In the genomic region with DNA sequence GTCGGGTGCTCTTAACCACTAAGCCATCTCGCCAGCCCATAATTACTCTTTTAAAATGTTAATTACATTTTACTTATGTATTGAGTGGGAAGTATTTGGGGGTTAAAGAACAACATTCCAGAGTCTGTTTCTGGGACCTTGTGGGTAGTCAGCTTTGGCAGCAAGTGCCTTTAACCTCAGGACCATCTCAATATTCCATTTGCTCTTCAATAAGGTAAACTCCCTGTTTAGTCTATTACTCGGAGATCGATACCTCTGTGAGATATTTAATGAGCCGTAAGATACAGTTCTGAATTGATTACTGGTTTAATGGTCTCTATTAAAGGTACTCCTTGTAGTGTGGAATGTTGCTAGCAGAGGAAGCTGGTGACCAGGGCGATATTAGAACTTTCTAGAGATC, we compare ENCODE assay signal across 10 mouse cellular contexts. TPM values are rescaled to one million over a fixed set of nuclear protein-coding genes. Genes with fewer than 3 reads are reported as not detected.
DNase-seq lines count a peak whose midpoint lies in the region; ATAC-seq lines count a peak whose summit lies in the region.
"Had no signal": no experiment of that assay in that cellular context is flagged by ENCODE, and none has a peak within 500 bp of the region (broad histone marks: within the 10 kb centered on the region; RNA-seq: fewer than 3 reads in every experiment).

No protein-coding gene starts in this region.

- no peak overlapping the region for H3K27ac ChIP-seq in neural tube, embryonic 11.5 days (ENCODE audit: low read depth, low read length)
- H3K27ac ChIP-seq in forebrain, embryonic 16.5 days (ENCODE audit: low read length), result no peak overlapping the region
- peak overlapping the region; percentile 92 for H3K27ac ChIP-seq in limb, embryonic 15.5 days
- peak overlapping the region; percentile 40; the same call in 1 of the 2 replicates for H3K27ac ChIP-seq in stomach, embryonic 16.5 days (ENCODE audit: low read length)

- H3K9me3 ChIP-seq in neural tube, embryonic 11.5 days (ENCODE audit: control insufficient read depth, low read length), result no peaks in the 10 kb centered on the region
- H3K9me3 ChIP-seq in forebrain, embryonic 16.5 days (ENCODE audit: control insufficient read depth, low read length), result no peaks in the 10 kb centered on the region
- H3K9me3 ChIP-seq in limb, embryonic 15.5 days, result no peaks in the 10 kb centered on the region
- H3K9me3 ChIP-seq in stomach, embryonic 16.5 days (replicated peaks; ENCODE audit: control insufficient read depth, low read length), result no peaks in the 10 kb centered on the region

- no peaks in the 10 kb centered on the region for H3K27me3 ChIP-seq in neural tube, embryonic 11.5 days (ENCODE audit: control insufficient read depth, insufficient read depth, low read length)
- H3K27me3 ChIP-seq in forebrain, embryonic 16.5 days (replicated peaks; ENCODE audit: control insufficient read depth, insufficient read depth, low read length), result no peaks in the 10 kb centered on the region
- H3K27me3 ChIP-seq in limb, embryonic 15.5 days, result no peaks in the 10 kb centered on the region
- H3K27me3 ChIP-seq in stomach, embryonic 16.5 days (ENCODE audit: control insufficient read depth, insufficient read depth, low read length), result no peaks in the 10 kb centered on the region

- peak overlapping the region; percentile 75 for H3K4me2 ChIP-seq in neural tube, embryonic 11.5 days (ENCODE audit: low read depth)
- H3K4me2 ChIP-seq in forebrain, embryonic 16.5 days (ENCODE audit: low read length), result peak overlapping the region; percentile 64
- H3K4me2 ChIP-seq in limb, embryonic 15.5 days, result peak overlapping the region; percentile 71
- H3K4me2 ChIP-seq in stomach, embryonic 16.5 days (ENCODE audit: low read depth, low read length), result peak overlapping the region; percentile 55

- no peaks in the 10 kb centered on the region for H3K36me3 ChIP-seq in neural tube, embryonic 11.5 days (ENCODE audit: control insufficient read depth, insufficient read depth, low read length)
- no peaks in the 10 kb centered on the region for H3K36me3 ChIP-seq in forebrain, embryonic 16.5 days (ENCODE audit: control insufficient read depth, insufficient read depth)
- H3K36me3 ChIP-seq in limb, embryonic 15.5 days, result no peaks in the 10 kb centered on the region
- H3K36me3 ChIP-seq in stomach, embryonic 16.5 days (ENCODE audit: control insufficient read depth, insufficient read depth, low read length), result no peaks in the 10 kb centered on the region

- no peak overlapping the region for H3K9ac ChIP-seq in neural tube, embryonic 11.5 days (ENCODE audit: low read length)
- no peak overlapping the region for H3K9ac ChIP-seq in forebrain, embryonic 16.5 days (replicated peaks; ENCODE audit: low read depth, low read length)
- no peak overlapping the region for H3K9ac ChIP-seq in limb, embryonic 15.5 days
- H3K9ac ChIP-seq in stomach, embryonic 16.5 days (ENCODE audit: low read length), result no peak overlapping the region

- peak overlapping the region; percentile 76 for H3K4me3 ChIP-seq in neural tube, embryonic 11.5 days (ENCODE audit: low read depth, low read length)
- H3K4me3 ChIP-seq in forebrain, embryonic 16.5 days (replicated peaks; ENCODE audit: low read length), result peak overlapping the region; percentile 2; the same call in 1 of the 2 replicates
- peak overlapping the region; percentile 73 for H3K4me3 ChIP-seq in limb, embryonic 15.5 days
- peak overlapping the region; percentile 92 for H3K4me3 ChIP-seq in stomach, embryonic 16.5 days (replicated peaks; ENCODE audit: low read length)

- DNase-seq in neural tube, embryonic 11.5 days (ENCODE audit: low spot score), result no peak
- no peak for DNase-seq in neural tube, embryonic 10.5 days (ENCODE audit: extremely low spot score, low spot score)
- no peak for DNase-seq in right cerebral cortex, postnatal 14 days
- DNase-seq in right cerebral cortex, postnatal 10 days (ENCODE audit: low spot score in 2 of 2), result no peak
- DNase-seq: adrenal gland, postnatal 10 days; gastrocnemius, postnatal 25 days had no signal

- 0 out of 2 replicates have a peak, but pooled peaks cover 2% of the 10 kb centered on the region for H3K4me1 ChIP-seq in neural tube, embryonic 11.5 days (ENCODE audit: control insufficient read depth, insufficient read depth, low read length)
- H3K4me1 ChIP-seq in forebrain, embryonic 16.5 days (replicated peaks; ENCODE audit: control insufficient read depth, insufficient read depth, low read length), result peaks cover 15% of the 10 kb centered on the region
- peaks cover 11% of the 10 kb centered on the region; the same call in 1 of the 2 replicates for H3K4me1 ChIP-seq in limb, embryonic 15.5 days
- H3K4me1 ChIP-seq in stomach, embryonic 16.5 days (ENCODE audit: control insufficient read depth, insufficient read depth, low read length), result peaks cover 11% of the 10 kb centered on the region

- WGBS in neural tube, embryonic 11.5 days, result 53% methylated on average over 6 of the region's 6 CpGs
- whole genome bisulfite sequencing in forebrain, embryonic 16.5 days, result 40% methylated on average over 6 of the region's 6 CpGs
- 29% methylated on average over 6 of the region's 6 CpGs for WGBS in limb, embryonic 15.5 days
- 42% methylated on average over 6 of the region's 6 CpGs for WGBS in stomach, embryonic 16.5 days

- ATAC-seq in neural tube, embryonic 11.5 days (ENCODE audit: insufficient read depth, low FRiP score, low TSS enrichment), result no peak
- ATAC-seq in forebrain, embryonic 16.5 days, result no peak
- ATAC-seq in limb, embryonic 15.5 days (ENCODE audit: insufficient number of reproducible peaks, low FRiP score, low TSS enrichment, low read depth), result no peak
- no peak for ATAC-seq in stomach, embryonic 16.5 days (ENCODE audit: insufficient read depth, low FRiP score)
- ATAC-seq in erythroid progenitor cell, adult 5-6 weeks (replicated peaks; ENCODE audit: low FRiP score, poor library complexity, severe bottlenecking), result no peak

RNA-seq across cellular contexts. Expression of a gene that starts 1.0 kb away (rescaled TPM):
- polyA plus RNA-seq in neural tube, embryonic 11.5 days (2014; fragmentation: Nextera tagmentation; extraction: Ambion mirVana), result 24.0 and 25.7 TPM in 2 replicates
- 45.3 and 45.5 TPM in 2 replicates for polyA plus RNA-seq in forebrain, embryonic 16.5 days (2015; fragmentation: Nextera tagmentation; extraction: Ambion mirVana)
- polyA plus RNA-seq in limb, embryonic 15.5 days (2015; fragmentation: Nextera tagmentation; extraction: Ambion mirVana), result 29.4 and 31.0 TPM in 2 replicates
- polyA plus RNA-seq in stomach, embryonic 16.5 days (2015; fragmentation: Nextera tagmentation; extraction: Ambion mirVana), result 34.3 and 36.6 TPM in 2 replicates
- 3.6 and 9.6 TPM in 2 replicates for total RNA-seq in erythroid progenitor cell, adult 5-6 weeks (2015; ENCODE audit: low replicate concordance)
- 4.9 and 17.8 TPM in 2 replicates for total RNA-seq in erythroid progenitor cell, adult 5-6 weeks (2017; ENCODE audit: low replicate concordance)

RNA-seq across cellular contexts. Expression of a gene that starts 45.9 kb away (rescaled TPM):
- 1.9 and 2.0 TPM in 2 replicates for polyA plus RNA-seq in neural tube, embryonic 11.5 days (2014; fragmentation: Nextera tagmentation; extraction: Ambion mirVana)
- 1.7 and 2.4 TPM in 2 replicates for polyA plus RNA-seq in forebrain, embryonic 16.5 days (2015; fragmentation: Nextera tagmentation; extraction: Ambion mirVana)
- 11.4 and 11.8 TPM in 2 replicates for polyA plus RNA-seq in limb, embryonic 15.5 days (2015; fragmentation: Nextera tagmentation; extraction: Ambion mirVana)
- 4.5 and 5.2 TPM in 2 replicates for polyA plus RNA-seq in stomach, embryonic 16.5 days (2015; fragmentation: Nextera tagmentation; extraction: Ambion mirVana)
- total RNA-seq in erythroid progenitor cell, adult 5-6 weeks (2015; ENCODE audit: low replicate concordance), result not detected in 2 replicates
- not detected in 2 replicates for total RNA-seq in erythroid progenitor cell, adult 5-6 weeks (2017; ENCODE audit: low replicate concordance)

Comparison
In these comparisons a context has a peak if more than half of its experiments do, and no peak if none do; other contexts are left out.
1. H3K27ac ChIP-seq: peak in limb, embryonic 15.5 days (single experiment) and stomach, embryonic 16.5 days (single experiment); none in neural tube, embryonic 11.5 days (single experiment) and forebrain, embryonic 16.5 days (single experiment).
2. H3K4me3 ChIP-seq: peak in every context shown above with its lines; median percentile 92 in stomach, embryonic 16.5 days; 76 in neural tube, embryonic 11.5 days; 73 in limb, embryonic 15.5 days; 2 in forebrain, embryonic 16.5 days.
3. Peak in every context shown above with its lines, with median percentiles within 50 percentile points of each other: H3K4me2 ChIP-seq.